Mouse (Mus musculus): ENCODE measurements around the gene Dync1i1. TPM values are rescaled to one million over a fixed set of nuclear protein-coding genes. Genes with fewer than 3 reads are reported as not detected.

The Dync1i1 gene
- polyA plus RNA-seq, 1 experiment from 2014 or later = 159 TPM

DNA sequence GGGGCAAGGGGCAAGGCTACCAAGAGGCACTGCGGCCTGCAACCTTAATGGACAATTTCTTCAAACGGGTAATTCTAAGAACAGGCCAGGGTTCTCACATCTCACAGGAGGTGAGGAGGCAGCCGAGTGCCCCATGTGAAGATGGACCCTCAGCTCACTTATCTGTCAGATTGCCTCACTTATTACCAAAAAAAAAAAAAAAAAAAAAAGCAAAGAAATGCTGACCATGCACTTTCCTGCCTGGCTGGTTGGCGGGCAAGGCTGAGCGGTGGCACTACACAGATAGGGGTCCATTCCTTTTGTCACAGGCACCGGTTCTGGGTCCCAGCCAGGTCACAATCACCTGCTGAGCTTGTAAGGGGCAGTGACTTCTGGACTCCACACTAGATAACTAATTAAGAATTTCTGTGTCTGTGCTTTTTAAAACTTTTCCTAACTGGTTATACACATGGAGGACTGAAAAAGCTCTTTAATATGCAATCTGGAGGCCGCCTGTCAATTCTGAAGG is 350.6 kb downstream of the Dync1i1 start:
- no peak for ATAC-seq
- Histone ChIP-seq H3K9me3 (ENCODE audit: control insufficient read depth, low read length) (no peaks in the 10 kb centered on the region), H3K27ac (ENCODE audit: low read length) (no peak overlapping the region), H3K27me3 (replicated peaks; ENCODE audit: control insufficient read depth, insufficient read depth, low read length) (no peaks in the 10 kb centered on the region), H3K4me3 (replicated peaks; ENCODE audit: low read length) (no peak overlapping the region), H3K36me3 (ENCODE audit: control insufficient read depth, insufficient read depth) (no peaks in the 10 kb centered on the region), H3K9ac (replicated peaks; ENCODE audit: low read depth, low read length) (no peak overlapping the region), H3K4me1 (replicated peaks; ENCODE audit: control insufficient read depth, insufficient read depth, low read length) (peaks cover 3% of the 10 kb centered on the region), H3K4me2 (ENCODE audit: low read length) (no peak overlapping the region)
- WGBS = 83% methylated on average over 7 of the region's 7 CpGs

- Histone ChIP-seq H3K27ac (ENCODE audit: low read length) (no peak overlapping the region), H3K4me3 (replicated peaks; ENCODE audit: low read length) (no peak overlapping the region), H3K36me3 (ENCODE audit: control insufficient read depth, insufficient read depth) (no peaks in the 10 kb centered on the region), H3K9me3 (ENCODE audit: control insufficient read depth, low read length) (no peaks in the 10 kb centered on the region), H3K4me2 (ENCODE audit: low read length) (no peak overlapping the region), H3K9ac (replicated peaks; ENCODE audit: low read depth, low read length) (no peak overlapping the region), H3K4me1 (replicated peaks; ENCODE audit: control insufficient read depth, insufficient read depth, low read length) (no peaks in the 10 kb centered on the region), H3K27me3 (replicated peaks; ENCODE audit: control insufficient read depth, insufficient read depth, low read length) (no peaks in the 10 kb centered on the region)
- 87% methylated on average over 4 of the region's 4 CpGs for WGBS
- ATAC-seq = no peak
Observed at GRCm38 (mm10) chr6:6077234-6077633, 351.8 kb downstream of the Dync1i1 start.

Other genes starting within 250 kb of the Dync1i1 start
- 1.6 and 2.2 TPM in 2 replicates for gene Pdk4, start 229.3 kb upstream of the Dync1i1 start, polyA plus RNA-seq (2015; fragmentation: Nextera tagmentation; extraction: Ambion mirVana)